10 mouse cellular contexts compared by ENCODE assay signal in the genomic region with DNA sequence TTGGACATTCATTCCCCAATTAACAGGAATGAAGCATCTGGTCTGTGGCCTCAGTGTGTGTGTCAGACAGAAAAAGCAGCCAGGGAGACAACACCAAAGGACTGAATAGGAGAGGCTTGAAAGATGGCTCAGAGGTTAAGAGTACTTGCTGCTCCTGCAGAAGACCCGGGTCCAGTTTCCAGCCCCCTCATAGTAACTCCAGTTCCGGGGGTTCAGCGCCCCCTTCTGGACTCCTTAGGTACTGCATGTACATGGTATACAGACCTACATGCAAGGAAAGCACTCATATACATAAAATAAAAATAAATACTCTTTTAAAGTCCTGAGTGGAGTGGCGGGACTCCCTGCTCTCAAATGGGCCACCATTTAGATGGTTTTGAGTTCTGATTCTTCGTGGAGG.
DNase-seq lines count a peak whose midpoint lies in the region; ATAC-seq lines count a peak whose summit lies in the region.
"Had no signal": no experiment of that assay in that cellular context is flagged by ENCODE, and none has a peak within 500 bp of the region (broad histone marks: within the 10 kb centered on the region; RNA-seq: fewer than 3 reads in every experiment).

No protein-coding gene starts in this region.

- no peaks in the 10 kb centered on the region for H3K27me3 ChIP-seq in kidney, embryonic 16.5 days (ENCODE audit: insufficient read depth, low read length)
- H3K27me3 ChIP-seq: hindbrain, embryonic 15.5 days had no signal

- no peaks in the 10 kb centered on the region for H3K9me3 ChIP-seq in kidney, embryonic 16.5 days (ENCODE audit: low read length)
- H3K9me3 ChIP-seq: embryonic facial prominence, embryonic 10.5 days; hindbrain, embryonic 15.5 days had no signal

- H3K4me3 ChIP-seq in kidney, embryonic 16.5 days (ENCODE audit: low read length): no peak overlapping the region
- H3K4me3 ChIP-seq: embryonic facial prominence, embryonic 10.5 days; hindbrain, embryonic 15.5 days had no signal

- ATAC-seq in kidney, embryonic 16.5 days (ENCODE audit: low FRiP score, low TSS enrichment): no peak
- ATAC-seq in frontal cortex, adult (ENCODE audit: low TSS enrichment): no peak

- H3K4me1 ChIP-seq in kidney, embryonic 16.5 days (ENCODE audit: insufficient read depth, low read length): no peaks in the 10 kb centered on the region
- H3K4me1 ChIP-seq: embryonic facial prominence, embryonic 10.5 days; hindbrain, embryonic 15.5 days had no signal

- no peak overlapping the region for H3K27ac ChIP-seq in kidney, embryonic 16.5 days (ENCODE audit: low read length)
- H3K27ac ChIP-seq: embryonic facial prominence, embryonic 10.5 days; hindbrain, embryonic 15.5 days had no signal

- no peaks in the 10 kb centered on the region for H3K36me3 ChIP-seq in kidney, embryonic 16.5 days (ENCODE audit: insufficient read depth, low read length)
- H3K36me3 ChIP-seq: embryonic facial prominence, embryonic 10.5 days; hindbrain, embryonic 15.5 days had no signal

- peak; percentile 22 for DNase-seq in kidney, postnatal 10 days
- DNase-seq in B cell, adult 2 months: peak; percentile 69 to 71
- DNase-seq in R1 (ENCODE audit: low read depth, low spot score): peak; percentile 72
- peak; percentile 44 to 66 for DNase-seq in spleen, postnatal 10 days (ENCODE audit: low spot score in 2 of 2)
- DNase-seq in embryo, embryonic 10 days (ENCODE audit: low spot score): no peak
- no peak for DNase-seq in urinary bladder, postnatal 10 days (ENCODE audit: low spot score)

- no peak overlapping the region for H3K4me2 ChIP-seq in kidney, embryonic 16.5 days (replicated peaks; ENCODE audit: low read depth, low read length)
- H3K4me2 ChIP-seq: hindbrain, embryonic 15.5 days had no signal

- WGBS in kidney, embryonic 16.5 days: 30% methylated on average over 5 of the region's 5 CpGs

- H3K9ac ChIP-seq in kidney, embryonic 16.5 days (replicated peaks; ENCODE audit: low read length): no peak overlapping the region
- H3K9ac ChIP-seq: hindbrain, embryonic 15.5 days had no signal

Comparison
In these comparisons a context has a peak if more than half of its experiments do, and no peak if none do; other contexts are left out.
1. DNase-seq: peak in kidney, postnatal 10 days (single experiment), B cell, adult 2 months (2 of 2), R1 (single experiment) and spleen, postnatal 10 days (2 of 2); none in embryo, embryonic 10 days (single experiment) and urinary bladder, postnatal 10 days (single experiment).